Mouse (Mus musculus): Measurements from ENCODE around the gene Ms4a14.

GRCm38 (mm10) chr19:11292990-11293389 is 21.3 kb downstream of the Ms4a14 start:
- no peak for TF ChIP-seq POLR2A (IDR thresholded peaks at IDR 0.05; ENCODE audit: insufficient read depth, low read length)
- TF ChIP-seq CTCF (IDR thresholded peaks at IDR 0.05; ENCODE audit: low read depth, low read length) = no peak

Measured in ES-Bruce4 (cell line).